Mouse (Mus musculus): ENCODE measurements at regions not wholly inside any gene's neighbourhood (a gene's known extent, or its start where the extent isn't known, plus 50 kb on each side); places are given as distances from the start of the nearest gene placed in this dataset.
"Not testable (repeated sequence)": the region's sequence is repeated elsewhere in the genome, so short reads cannot be mapped to it uniquely, and the experiment has no call there.

DNA sequence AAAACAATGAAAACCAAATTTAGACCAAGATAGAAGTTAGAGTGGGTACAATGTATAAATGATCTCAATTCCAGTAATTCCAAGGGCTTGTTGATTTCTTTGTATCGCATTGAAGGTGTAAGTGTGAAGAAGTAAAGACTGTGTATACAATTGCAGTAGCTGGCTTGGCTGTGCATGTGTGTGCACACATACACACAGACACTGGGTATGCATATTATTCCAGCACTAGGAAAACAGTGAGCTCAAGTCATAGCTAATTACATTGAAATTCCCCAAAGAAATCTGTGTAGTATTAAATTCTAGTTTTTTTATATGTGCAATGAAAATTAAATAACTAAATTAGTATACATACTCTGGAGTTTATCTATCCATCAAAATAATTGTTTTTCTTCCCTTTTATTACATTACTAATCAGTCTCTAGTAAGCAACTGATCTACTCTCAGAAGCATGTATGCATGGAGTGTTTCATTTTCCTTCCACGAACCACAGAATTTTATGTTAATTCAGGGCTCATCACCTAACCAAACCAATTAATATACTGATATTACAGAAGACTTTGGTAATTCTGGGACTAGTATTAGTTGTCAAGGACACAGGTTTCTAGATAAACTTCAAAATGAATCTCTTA is 56.5 kb downstream of the Gm8797 start:
- H3K4me3 ChIP-seq (ENCODE audit: insufficient read depth, low read length): no peak overlapping the region
- H3K4me1 ChIP-seq (ENCODE audit: control insufficient read depth, insufficient read depth, low read length): no peaks in the 10 kb centered on the region
- no peak overlapping the region for H3K27ac ChIP-seq (ENCODE audit: insufficient read depth, low read length)
- TF ChIP-seq CTCF (IDR thresholded peaks at IDR 0.05; ENCODE audit: extremely low read depth, insufficient read depth, low read length): no peak
- no peak for TF ChIP-seq POLR2A (IDR thresholded peaks at IDR 0.05; ENCODE audit: extremely low read depth, insufficient read depth, low read length)

- Histone ChIP-seq H3K27ac (ENCODE audit: insufficient read depth, low read length) (no peak overlapping the region), H3K4me3 (ENCODE audit: insufficient read depth, low read length) (no peak overlapping the region), H3K4me1 (ENCODE audit: control insufficient read depth, insufficient read depth, low read length) (no peaks in the 10 kb centered on the region)
- no peak for TF ChIP-seq CTCF (IDR thresholded peaks at IDR 0.05; ENCODE audit: extremely low read depth, insufficient read depth, low read length)
- no peak for TF ChIP-seq POLR2A (IDR thresholded peaks at IDR 0.05; ENCODE audit: extremely low read depth, insufficient read depth, low read length)
Measured at GRCm38 (mm10) chr3:5811071-5811590, 60.5 kb downstream of the Gm8797 start.

GRCm38 (mm10) chr3:5820243-5820642 is 69.6 kb downstream of the Gm8797 start:
- not testable (repeated sequence) for H3K4me1 ChIP-seq (ENCODE audit: control insufficient read depth, insufficient read depth, low read length); H3K4me3 ChIP-seq (ENCODE audit: insufficient read depth, low read length); H3K27ac ChIP-seq (ENCODE audit: insufficient read depth, low read length)

- not testable (repeated sequence) for H3K27ac ChIP-seq (ENCODE audit: insufficient read depth, low read length); H3K4me3 ChIP-seq (ENCODE audit: insufficient read depth, low read length); H3K4me1 ChIP-seq (ENCODE audit: control insufficient read depth, insufficient read depth, low read length)
Measured at GRCm38 (mm10) chr3:5860237-5860636, 109.6 kb downstream of the Gm8797 start.

- H3K4me1 ChIP-seq (ENCODE audit: control insufficient read depth, insufficient read depth, low read length): no peaks in the 10 kb centered on the region
- H3K4me3 ChIP-seq (ENCODE audit: insufficient read depth, low read length): no peak overlapping the region
- H3K27ac ChIP-seq (ENCODE audit: insufficient read depth, low read length): no peak overlapping the region
- no peak for TF ChIP-seq POLR2A (IDR thresholded peaks at IDR 0.05; ENCODE audit: extremely low read depth, insufficient read depth, low read length)
- no peak for TF ChIP-seq CTCF (IDR thresholded peaks at IDR 0.05; ENCODE audit: extremely low read depth, insufficient read depth, low read length)
Measured at GRCm38 (mm10) chr3:5870407-5870806, 119.8 kb downstream of the Gm8797 start.

GRCm38 (mm10) chr3:5879113-5879512 is 128.5 kb downstream of the Gm8797 start:
- Histone ChIP-seq H3K27ac (ENCODE audit: insufficient read depth, low read length) (no peak overlapping the region), H3K4me3 (ENCODE audit: insufficient read depth, low read length) (no peak overlapping the region), H3K4me1 (ENCODE audit: control insufficient read depth, insufficient read depth, low read length) (no peaks in the 10 kb centered on the region)
- TF ChIP-seq POLR2A (IDR thresholded peaks at IDR 0.05; ENCODE audit: extremely low read depth, insufficient read depth, low read length) (no peak), CTCF (IDR thresholded peaks at IDR 0.05; ENCODE audit: extremely low read depth, insufficient read depth, low read length) (no peak)

DNA sequence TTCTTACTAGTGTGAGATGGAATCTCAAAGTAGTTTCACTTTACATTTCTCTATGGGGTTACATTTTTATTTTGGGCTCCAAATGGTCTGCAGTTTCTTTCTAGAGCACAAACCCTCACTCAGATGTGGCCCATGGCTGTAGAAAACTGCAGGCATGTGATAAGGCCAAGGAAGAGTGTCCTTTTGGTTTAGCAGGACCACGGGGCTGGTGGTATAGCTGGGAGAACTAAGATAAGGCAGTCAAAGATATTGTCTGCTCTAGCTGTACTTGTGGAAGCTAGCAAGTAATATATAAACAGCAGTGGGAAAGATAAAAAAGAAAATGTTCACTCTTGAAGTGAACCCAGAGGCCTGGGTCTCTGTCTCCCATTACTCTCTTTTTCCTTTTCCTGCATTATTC is 166.9 kb downstream of the Gm8797 start:
- Histone ChIP-seq H3K27ac (ENCODE audit: insufficient read depth, low read length) (no peak overlapping the region), H3K4me3 (ENCODE audit: insufficient read depth, low read length) (no peak overlapping the region), H3K4me1 (ENCODE audit: control insufficient read depth, insufficient read depth, low read length) (no peaks in the 10 kb centered on the region)
- no peak for TF ChIP-seq POLR2A (IDR thresholded peaks at IDR 0.05; ENCODE audit: extremely low read depth, insufficient read depth, low read length)
- no peak for TF ChIP-seq CTCF (IDR thresholded peaks at IDR 0.05; ENCODE audit: extremely low read depth, insufficient read depth, low read length)

DNA sequence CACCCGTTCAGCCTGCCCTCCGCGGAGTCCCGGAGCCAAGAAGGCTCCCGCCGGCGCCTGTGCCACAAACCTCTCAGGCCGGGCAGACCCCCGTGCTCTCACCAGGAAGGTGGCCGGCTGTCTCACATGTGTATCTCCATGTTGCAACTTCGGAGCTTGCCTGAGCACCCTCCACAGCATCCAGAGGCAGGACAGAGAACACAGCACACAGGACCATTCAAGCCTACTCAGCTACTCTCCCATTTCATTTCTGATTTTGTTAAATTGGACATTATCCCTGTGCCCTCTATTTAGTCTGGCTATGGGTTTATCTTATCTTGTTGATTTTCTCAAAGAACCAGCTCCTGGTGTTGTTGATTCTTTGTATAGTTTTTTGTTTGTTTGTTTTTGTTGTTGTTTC is 199.6 kb downstream of the Gm8797 start:
- not testable (repeated sequence) for H3K27ac ChIP-seq (ENCODE audit: insufficient read depth, low read length); H3K4me1 ChIP-seq (ENCODE audit: control insufficient read depth, insufficient read depth, low read length); H3K4me3 ChIP-seq (ENCODE audit: insufficient read depth, low read length)

DNA sequence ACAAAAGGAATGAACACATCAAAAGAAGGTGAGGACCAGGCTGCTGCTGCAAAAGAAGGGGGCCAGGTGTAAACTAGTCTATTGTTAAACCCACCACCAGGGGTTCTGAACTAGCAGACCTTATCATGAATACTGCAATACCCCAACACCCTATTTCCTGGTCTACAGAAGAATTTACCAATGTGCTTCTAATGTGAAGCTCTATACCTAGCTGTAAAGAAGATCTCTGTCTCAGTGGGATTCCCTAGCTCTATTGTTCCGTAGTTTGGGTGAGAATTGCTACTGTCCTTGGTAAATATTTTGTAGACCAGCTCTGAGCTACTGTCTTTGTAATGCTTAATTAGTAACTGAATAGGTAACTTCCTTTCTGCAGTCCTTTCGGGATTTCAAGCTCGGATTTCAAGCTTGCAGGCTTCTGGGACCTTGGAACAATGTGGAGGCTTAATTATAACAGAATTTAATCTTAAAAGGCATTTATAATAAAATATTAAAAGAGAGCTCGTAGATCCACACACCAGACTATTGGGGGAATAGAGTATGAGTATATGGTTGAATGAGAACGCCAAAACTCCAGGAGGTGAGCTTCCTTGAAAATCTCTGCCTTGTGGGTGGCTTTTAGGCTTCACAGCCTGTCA is 238.5 kb downstream of the Gm8797 start:
- H3K4me3 ChIP-seq (ENCODE audit: insufficient read depth, low read length); H3K4me1 ChIP-seq (ENCODE audit: control insufficient read depth, insufficient read depth, low read length); H3K27ac ChIP-seq (ENCODE audit: insufficient read depth, low read length): not testable (repeated sequence)

- H3K27ac ChIP-seq (ENCODE audit: insufficient read depth, low read length): no peak overlapping the region
- H3K4me3 ChIP-seq (ENCODE audit: insufficient read depth, low read length): no peak overlapping the region
- TF ChIP-seq CTCF (IDR thresholded peaks at IDR 0.05; ENCODE audit: extremely low read depth, insufficient read depth, low read length) (no peak), POLR2A (IDR thresholded peaks at IDR 0.05; ENCODE audit: extremely low read depth, insufficient read depth, low read length) (no peak)
- H3K4me1 ChIP-seq (ENCODE audit: control insufficient read depth, insufficient read depth, low read length): no peaks in the 10 kb centered on the region
Measured at GRCm38 (mm10) chr3:6004423-6004822, 253.8 kb downstream of the Gm8797 start.

GRCm38 (mm10) chr3:6018749-6019148 is 268.1 kb downstream of the Gm8797 start:
- TF ChIP-seq POLR2A (IDR thresholded peaks at IDR 0.05; ENCODE audit: extremely low read depth, insufficient read depth, low read length): no peak
- TF ChIP-seq CTCF (IDR thresholded peaks at IDR 0.05; ENCODE audit: extremely low read depth, insufficient read depth, low read length): no peak
- Histone ChIP-seq H3K27ac (ENCODE audit: insufficient read depth, low read length) (no peak overlapping the region), H3K4me3 (ENCODE audit: insufficient read depth, low read length) (no peak overlapping the region), H3K4me1 (ENCODE audit: control insufficient read depth, insufficient read depth, low read length) (no peaks in the 10 kb centered on the region)

- H3K27ac ChIP-seq (ENCODE audit: insufficient read depth, low read length); H3K4me3 ChIP-seq (ENCODE audit: insufficient read depth, low read length); H3K4me1 ChIP-seq (ENCODE audit: control insufficient read depth, insufficient read depth, low read length): not testable (repeated sequence)
Measured at GRCm38 (mm10) chr3:6041325-6041724, 290.7 kb downstream of the Gm8797 start.
